Mouse (Mus musculus) brain, embryonic 14.5 days (tissue): ENCODE data around the gene Exoc4.

Experiments used
- CTCF ChIP-seq: fragments of 200-500 bp; IDR thresholded peaks from 2 replicates; pipeline ENCODE4 v1.5.1; 2012; ENCODE audit warnings: inconsistent platforms, mild to moderate bottlenecking, moderate library complexity, borderline replicate concordance; ENCODE audit not compliant: insufficient read depth, insufficient read length; ENCODE audit errors: extremely low read depth
- POLR2A ChIP-seq: fragments of 200-500 bp; IDR thresholded peaks from 2 replicates; pipeline ENCODE4 v1.6.1; 2012; ENCODE audit warnings: mild to moderate bottlenecking, inconsistent platforms, borderline replicate concordance; ENCODE audit not compliant: poor library complexity, insufficient read depth, insufficient read length, severe bottlenecking; ENCODE audit errors: extremely low read depth

DNA sequence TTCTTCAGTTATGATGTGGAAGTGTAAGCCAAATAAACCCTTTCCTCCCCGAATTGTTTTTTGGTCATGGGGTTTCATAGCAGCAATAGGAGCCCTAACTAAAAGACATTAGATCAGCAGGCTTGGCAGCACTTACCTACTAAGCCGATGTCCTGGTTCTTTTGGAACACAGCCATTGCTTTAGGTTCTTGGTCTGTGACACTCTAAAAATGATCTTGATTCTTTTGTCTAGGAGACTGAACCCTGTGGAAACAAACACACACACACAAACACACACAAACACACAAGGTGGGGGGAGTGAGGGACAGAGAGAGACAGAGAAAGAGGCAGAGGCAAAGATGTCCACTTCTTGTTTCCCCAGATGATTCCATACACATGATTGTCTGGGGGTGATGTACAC, 574.3 kb downstream of the Exoc4 start:
- no peak for TF ChIP-seq POLR2A
- no peak for TF ChIP-seq CTCF
